Mouse (Mus musculus) layer of hippocampus, postnatal 36 days (tissue): Measurements from ENCODE around the gene Hps5. TPM values are rescaled to one million over a fixed set of nuclear protein-coding genes. Genes with fewer than 3 reads are reported as not detected.
"Not testable (repeated sequence)": the region's sequence is repeated elsewhere in the genome, so short reads cannot be mapped to it uniquely, and the experiment has no call there.

Experiments used
- DNase-seq, 2 experiments: peaks; one replicate each; pipeline ENCODE4 v3.0.0; 2022
- total RNA-seq, 2 experiments: library from RNA; stranded (reverse); gene quantifications; 2 replicates each; pipeline ENCODE4 v1.2.3; 2021

Hps5 gene
- total RNA-seq = 10 to 100 TPM; 16.2 to 16.4 TPM

- peak; percentile 97 for DNase-seq
Measured at GRCm38 (mm10) chr7:46795287-46796205, at the start of gene Hps5, which contains the start of gene Gtf2h1. TSS of gene Hps5 (minus strand) at chr7:46796064. TSS of gene Gtf2h1 (plus strand) at chr7:46796103.

DNA sequence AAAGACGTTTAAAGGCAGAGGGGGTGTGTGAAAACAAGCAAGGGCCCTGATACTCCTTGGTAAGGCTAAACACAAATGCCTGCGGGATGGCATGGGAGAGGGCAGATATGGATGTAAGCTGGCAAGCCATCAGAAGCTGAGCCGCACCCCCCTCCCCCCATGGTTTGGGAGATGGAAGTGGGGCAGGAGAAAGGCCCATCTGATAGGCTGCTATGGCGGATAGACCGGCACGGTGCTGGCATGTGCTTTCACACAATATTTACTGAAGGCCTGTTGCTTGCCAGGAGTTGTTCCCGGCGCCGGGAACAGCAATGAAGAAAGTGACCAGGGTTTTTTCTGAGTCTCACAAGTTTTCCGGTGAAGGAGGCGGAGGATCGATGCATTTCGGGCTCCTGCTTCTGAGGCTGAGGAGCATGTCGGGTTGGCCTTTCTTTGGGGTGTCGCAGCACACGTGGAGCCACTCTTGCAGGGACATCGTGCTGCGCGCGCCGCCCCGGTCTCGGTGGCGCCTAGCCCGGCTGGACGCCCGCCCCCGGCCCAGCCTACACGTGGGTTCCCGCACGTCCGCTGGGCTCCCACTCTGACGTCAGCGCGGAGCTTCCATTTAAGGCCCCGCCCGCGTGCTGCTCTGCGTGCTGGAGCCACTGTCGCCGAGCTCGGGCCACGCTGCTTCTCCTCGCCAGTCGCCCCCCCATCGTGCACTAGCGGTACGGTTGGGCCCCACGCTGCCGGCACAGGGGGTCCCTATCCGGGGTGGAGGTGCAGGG is 49.5 kb upstream of the Hps5 start:
- DNase-seq = peak; percentile 87 to 89

- DNase-seq = no peak
Measured at GRCm38 (mm10) chr7:46843576-46843975, 47.7 kb upstream of the Hps5 start.

- DNase-seq = no peak
Measured at GRCm38 (mm10) chr7:46842278-46842677, 46.4 kb upstream of the Hps5 start.

GRCm38 (mm10) chr7:46840787-46841525 is 45.1 kb upstream of the Hps5 start, which contains the start of gene Ldha:
TSS of gene Ldha (plus strand) at chr7:46841475.
- DNase-seq = no peak

GRCm38 (mm10) chr7:46840326-46840725 is 44.5 kb upstream of the Hps5 start:
- DNase-seq = no peak

GRCm38 (mm10) chr7:46839861-46840260 is 44.0 kb upstream of the Hps5 start:
- DNase-seq = no peak

DNA sequence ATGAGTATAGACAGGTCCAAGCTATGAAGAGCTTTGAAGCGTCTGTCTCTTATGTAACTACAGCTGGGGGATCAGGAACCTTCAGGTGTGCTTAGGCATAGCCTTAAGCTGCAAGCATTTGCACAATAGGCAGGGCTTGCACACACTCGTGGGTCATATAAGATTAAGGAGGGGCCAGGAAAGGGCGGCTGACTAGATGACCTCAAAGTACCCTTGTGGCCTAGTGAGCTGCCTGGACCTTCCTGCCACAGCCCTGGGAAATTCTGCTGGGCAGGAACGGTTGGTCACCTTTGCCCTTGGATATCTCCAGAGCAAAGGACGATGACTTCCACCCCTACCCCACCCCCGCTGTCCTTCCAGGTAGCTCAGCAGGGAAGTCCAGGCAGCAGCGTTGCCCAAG is 43.6 kb upstream of the Hps5 start:
- no peak for DNase-seq

GRCm38 (mm10) chr7:46838891-46839302 is 43.0 kb upstream of the Hps5 start:
- peak; percentile 74 to 80 for DNase-seq

- DNase-seq = no peak
Measured at GRCm38 (mm10) chr7:46838104-46838671, 42.3 kb upstream of the Hps5 start.

GRCm38 (mm10) chr7:46837073-46837472 is 41.2 kb upstream of the Hps5 start:
- DNase-seq = no peak

- no peak for DNase-seq
Measured at GRCm38 (mm10) chr7:46836357-46836756, 40.5 kb upstream of the Hps5 start.

- DNase-seq = no peak
Measured at GRCm38 (mm10) chr7:46834994-46835610, 39.2 kb upstream of the Hps5 start.

- DNase-seq = no peak
Measured at GRCm38 (mm10) chr7:46833670-46834255, 37.9 kb upstream of the Hps5 start.

GRCm38 (mm10) chr7:46833266-46833665 is 37.4 kb upstream of the Hps5 start:
- DNase-seq = no peak

GRCm38 (mm10) chr7:46832112-46832810 is 36.4 kb upstream of the Hps5 start:
- DNase-seq = not testable (repeated sequence)

DNA sequence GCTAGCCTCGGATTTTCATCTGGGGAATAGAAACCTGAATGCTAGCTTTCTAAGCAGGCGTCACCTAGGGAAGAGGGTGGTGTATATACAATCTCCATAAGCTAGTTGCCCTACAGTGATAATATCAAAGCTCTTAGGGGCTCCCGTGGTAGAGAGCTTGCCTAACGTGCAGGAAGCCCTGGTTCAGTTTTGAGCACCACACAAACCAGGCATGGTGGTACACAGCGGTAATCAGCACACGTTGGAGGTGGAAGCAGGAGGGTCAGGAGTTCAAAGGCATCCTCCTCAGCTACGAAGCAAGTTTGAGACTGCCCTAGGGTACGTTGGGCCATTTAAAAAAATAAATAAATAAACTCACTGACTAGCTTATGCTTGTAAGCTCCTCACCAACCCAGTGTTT is 35.8 kb upstream of the Hps5 start:
- no peak for DNase-seq

DNA sequence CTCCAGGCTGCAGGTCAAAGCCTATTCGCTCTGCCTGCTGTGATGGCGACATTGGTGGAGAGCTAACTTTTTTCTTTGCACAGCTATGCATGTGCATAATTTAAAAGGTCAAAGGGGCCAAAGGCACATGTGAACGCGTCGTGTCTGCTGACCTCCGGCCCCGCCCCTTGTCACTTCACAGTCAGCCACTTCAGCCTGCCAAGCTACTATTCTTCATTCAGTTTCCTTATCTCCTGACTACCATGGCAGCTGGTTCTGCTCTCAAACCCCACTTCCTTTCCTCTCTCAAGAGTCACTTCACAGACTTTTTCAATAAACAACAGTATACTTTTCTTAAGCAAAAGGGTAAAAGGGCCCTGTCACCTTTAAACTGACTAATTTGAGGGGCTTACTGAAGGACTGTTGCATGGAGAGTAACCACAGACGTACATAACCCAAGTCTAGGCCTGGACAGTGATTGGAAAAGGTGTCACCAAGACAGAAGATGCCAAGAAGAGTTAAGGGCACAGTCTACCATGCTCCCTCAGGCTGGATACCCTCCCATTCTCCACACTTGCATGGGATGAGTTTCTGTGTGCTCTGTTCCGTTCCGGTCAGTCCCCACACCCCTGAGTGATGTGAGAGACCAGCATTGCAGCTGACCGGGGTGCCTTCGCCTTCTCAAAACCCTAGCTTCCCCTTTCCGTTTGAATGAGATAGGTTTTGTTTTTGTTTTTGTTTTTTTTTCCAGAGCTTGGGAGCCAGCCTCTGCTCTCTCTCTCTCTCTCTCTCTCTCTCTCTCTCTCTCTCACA is 35.1 kb upstream of the Hps5 start:
- no peak for DNase-seq

DNA sequence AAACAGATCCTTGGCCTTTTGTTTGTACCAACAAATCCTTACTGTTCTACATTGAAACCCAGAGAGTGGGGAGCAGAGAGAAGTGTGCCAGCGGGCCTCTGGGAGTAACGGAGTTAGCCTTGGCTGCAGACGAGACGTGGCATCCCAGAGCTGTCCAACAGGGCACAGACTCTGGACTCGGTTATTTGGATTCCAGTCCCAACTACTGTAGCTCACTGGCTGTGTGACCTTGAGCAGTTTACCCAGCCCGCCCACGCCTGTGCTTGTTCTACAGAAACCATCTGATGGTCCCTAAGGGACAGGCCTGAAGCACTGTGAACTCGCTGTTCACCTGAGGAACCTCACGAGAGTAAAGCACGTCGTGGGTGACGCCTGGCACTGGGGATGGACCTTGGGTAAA is 34.0 kb upstream of the Hps5 start:
- no peak for DNase-seq

DNA sequence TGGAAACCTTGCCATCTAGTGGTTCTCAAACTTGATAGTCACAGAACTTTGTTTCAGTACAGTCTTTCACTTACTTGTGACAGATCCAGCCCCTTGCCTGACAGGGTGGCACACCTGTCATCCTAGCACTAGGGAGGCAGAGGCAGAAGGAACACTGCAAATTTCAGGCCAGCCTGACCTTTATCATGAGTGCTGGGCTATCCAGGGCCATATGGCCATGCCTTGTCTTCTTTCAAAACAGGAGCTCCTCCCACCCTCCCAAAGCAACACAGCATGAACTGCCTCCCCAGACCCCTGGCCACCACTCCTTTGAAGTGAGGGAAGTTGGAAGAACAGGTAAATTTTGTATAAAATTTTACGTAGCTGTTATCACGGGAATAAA is 31.9 kb upstream of the Hps5 start:
- DNase-seq = no peak
